Mouse (Mus musculus) macrophage (primary cell): ENCODE data around the gene Vamp2. TPM values are rescaled to one million over a fixed set of nuclear protein-coding genes. Genes with fewer than 3 reads are reported as not detected.

Experiments
- H3K27ac ChIP-seq: fragments of 350-480 bp; formaldehyde crosslinking; 2 replicates; pipeline ENCODE4 v1.9.0; 2021
- H3K36me3 ChIP-seq: fragments of 350-480 bp; formaldehyde crosslinking; 2 replicates; pipeline ENCODE4 v1.9.0; 2021; ENCODE audit errors: inconsistent target
- H3K4me3 ChIP-seq: fragments of 350-480 bp; formaldehyde crosslinking; 2 replicates; pipeline ENCODE4 v1.9.0; 2021; ENCODE audit errors: inconsistent target
- H3K79me2 ChIP-seq: fragments of 350-480 bp; formaldehyde crosslinking; 2 replicates; pipeline ENCODE4 v1.9.0; 2021; ENCODE audit errors: inconsistent target
- WGBS: methylation state at CpG from one replicate; pipeline ENCODE4 v1.1.7; 2026; ENCODE audit warnings: inconsistent platforms; ENCODE audit not compliant: missing documents; 5-methylcytosine and 5-hydroxymethylcytosine counted together
- polyA plus RNA-seq: library from polyadenylated mRNA; stranded (reverse); fragments of 250-400 nt; gene quantifications from 3 replicates; pipeline ENCODE4 v1.2.4, GENCODE M21; 2018; ENCODE audit warnings: inconsistent platforms

The Vamp2 gene
- polyA plus RNA-seq, 1 experiment from 2014 or later: 47.7 TPM

DNA sequence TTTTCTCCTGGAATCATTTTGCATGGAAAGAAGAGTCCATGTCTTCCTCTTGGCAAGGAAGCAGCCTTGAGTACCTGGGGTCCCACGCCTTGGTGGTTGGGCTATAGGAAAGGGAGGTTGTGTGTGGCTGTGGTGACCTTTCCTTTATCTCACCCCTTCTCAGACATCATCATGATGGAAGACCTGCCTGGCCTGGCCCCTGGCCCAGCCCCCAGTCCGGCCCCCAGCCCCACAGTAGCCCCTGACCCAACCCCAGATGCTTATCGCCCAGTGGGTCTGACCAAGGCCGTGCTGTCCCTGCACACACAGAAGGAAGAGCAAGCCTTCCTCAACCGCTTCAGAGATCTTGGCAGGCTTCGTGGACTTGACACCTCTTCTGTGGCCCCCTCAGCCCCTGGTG lies 16.9 kb downstream of the Vamp2 start:
- Histone ChIP-seq H3K4me3 (no peak overlapping the region), H3K27ac (no peak overlapping the region), H3K36me3 (peaks cover 85% of the 10 kb centered on the region), H3K79me2 (peaks cover 11% of the 10 kb centered on the region)
- 95% methylated on average over 4 of the region's 6 CpGs for whole genome bisulfite sequencing

DNA sequence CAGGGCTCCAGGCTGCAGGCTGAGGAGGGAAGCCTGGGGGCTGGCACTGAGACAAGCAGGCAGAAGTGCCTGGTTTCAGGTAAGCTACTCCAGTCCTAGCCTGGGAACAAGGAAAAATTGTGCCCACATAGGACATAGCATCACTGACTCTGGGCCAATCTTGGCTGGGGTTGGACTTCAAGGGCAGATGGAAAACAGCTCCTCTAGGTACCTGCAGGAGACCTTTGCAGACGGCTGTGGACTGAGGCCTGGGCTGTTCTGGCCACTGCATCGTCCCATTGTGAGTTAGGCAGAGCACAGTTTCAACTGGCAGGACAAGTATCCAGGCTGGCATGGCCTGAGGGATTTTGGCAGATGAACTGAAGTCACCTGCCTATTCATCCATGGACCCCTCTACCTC lies 17.5 kb downstream of the Vamp2 start:
- Histone ChIP-seq H3K4me3 (no peak overlapping the region), H3K79me2 (peaks cover 5% of the 10 kb centered on the region), H3K27ac (no peak overlapping the region), H3K36me3 (peaks cover 85% of the 10 kb centered on the region)
- WGBS: 95% methylated on average over 2 of the region's 2 CpGs

DNA sequence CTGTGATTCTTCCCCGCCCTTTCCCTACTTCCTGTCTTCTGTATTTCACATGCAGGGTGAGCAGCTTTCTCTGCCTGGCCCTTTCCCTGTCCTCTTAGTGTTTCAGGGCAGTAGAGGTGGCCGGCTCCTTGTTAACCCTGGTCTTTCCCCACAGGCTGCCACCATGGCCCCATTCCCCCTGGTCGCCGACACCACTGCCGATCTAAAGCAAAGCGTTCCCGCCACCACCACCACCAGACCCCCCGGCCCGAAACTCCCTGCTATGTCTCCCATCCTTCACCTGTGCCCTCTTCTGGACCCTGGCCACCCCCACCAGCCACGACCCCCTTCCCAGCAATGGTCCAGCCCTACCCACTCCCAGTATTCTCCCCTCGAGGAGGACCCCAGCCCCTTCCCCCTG lies 18.0 kb downstream of the Vamp2 start:
- no peak overlapping the region for H3K27ac ChIP-seq
- 96% methylated on average over 11 of the region's 11 CpGs for WGBS
- no peaks in the 10 kb centered on the region; the same call in 1 of the 2 replicates for H3K79me2 ChIP-seq
- H3K4me3 ChIP-seq: no peak overlapping the region
- H3K36me3 ChIP-seq: peaks cover 80% of the 10 kb centered on the region

DNA sequence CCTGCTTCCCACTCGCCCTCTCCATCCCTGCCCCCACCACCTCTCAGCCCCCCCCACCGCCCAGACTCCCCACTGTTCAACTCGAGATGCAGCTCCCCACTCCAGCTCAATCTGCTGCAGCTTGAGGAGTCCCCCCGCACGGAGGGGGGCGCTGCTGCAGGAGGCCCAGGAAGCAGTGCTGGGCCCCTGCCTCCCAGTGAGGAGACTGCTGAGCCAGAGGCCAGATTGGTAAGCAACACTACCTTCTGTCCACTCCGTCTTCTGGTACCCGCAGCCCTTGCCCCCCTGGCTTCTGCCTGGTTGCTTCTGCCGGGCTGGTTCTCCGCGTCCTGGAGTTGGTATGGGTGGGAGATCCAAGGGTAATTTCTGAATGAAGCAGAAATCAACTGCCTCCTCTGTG lies 18.6 kb downstream of the Vamp2 start:
- no peaks in the 10 kb centered on the region; the same call in 1 of the 2 replicates for H3K79me2 ChIP-seq
- H3K27ac ChIP-seq: no peak overlapping the region
- H3K4me3 ChIP-seq: no peak overlapping the region
- peaks cover 77% of the 10 kb centered on the region for H3K36me3 ChIP-seq
- 94% methylated on average over 10 of the region's 11 CpGs for WGBS

DNA sequence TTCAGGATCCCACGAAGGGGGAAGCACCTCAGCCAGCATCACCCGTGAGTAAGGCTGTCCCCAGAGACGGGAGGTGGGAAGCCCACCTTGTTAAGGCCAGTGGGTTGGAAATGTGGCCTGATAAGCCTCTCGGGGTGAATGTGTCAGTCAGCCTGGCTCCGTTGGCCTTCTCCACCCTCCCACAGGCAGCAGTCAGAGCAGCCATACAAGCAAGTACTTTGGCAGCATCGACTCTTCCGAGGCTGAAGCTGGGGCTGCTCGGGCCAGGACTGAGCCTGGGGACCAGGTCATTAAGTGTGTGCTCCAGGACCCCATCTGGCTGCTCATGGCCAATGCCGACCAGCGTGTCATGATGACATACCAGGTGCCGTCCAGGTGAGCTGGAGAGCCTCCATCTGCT lies 19.4 kb downstream of the Vamp2 start:
- H3K27ac ChIP-seq: no peak overlapping the region
- WGBS: 96% methylated on average over 11 of the region's 11 CpGs
- H3K79me2 ChIP-seq: no peaks in the 10 kb centered on the region; the same call in 1 of the 2 replicates
- peaks cover 69% of the 10 kb centered on the region for H3K36me3 ChIP-seq
- H3K4me3 ChIP-seq: no peak overlapping the region

DNA sequence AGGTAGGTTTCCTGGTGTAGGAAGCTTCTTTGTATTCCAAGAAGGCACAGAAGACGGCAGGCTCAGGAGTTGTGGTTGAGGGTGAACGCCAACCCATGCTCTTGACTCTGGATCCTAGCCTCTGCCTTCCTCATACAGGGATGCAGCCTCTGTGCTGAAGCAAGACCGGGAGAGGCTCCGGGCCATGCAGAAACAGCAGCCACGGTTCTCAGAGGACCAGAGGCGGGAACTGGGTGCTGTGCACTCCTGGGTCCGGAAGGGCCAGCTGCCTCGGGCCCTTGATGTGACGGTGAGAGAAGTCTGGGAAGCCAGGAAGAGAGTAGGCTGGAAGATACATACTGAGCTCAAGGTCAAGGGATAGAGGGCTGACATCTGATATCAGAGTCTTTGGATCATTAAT lies 19.9 kb downstream of the Vamp2 start:
- 97% methylated on average over 9 of the region's 9 CpGs for WGBS
- Histone ChIP-seq H3K36me3 (peaks cover 63% of the 10 kb centered on the region), H3K27ac (no peak overlapping the region), H3K4me3 (no peak overlapping the region), H3K79me2 (no peaks in the 10 kb centered on the region; the same call in 1 of the 2 replicates)

DNA sequence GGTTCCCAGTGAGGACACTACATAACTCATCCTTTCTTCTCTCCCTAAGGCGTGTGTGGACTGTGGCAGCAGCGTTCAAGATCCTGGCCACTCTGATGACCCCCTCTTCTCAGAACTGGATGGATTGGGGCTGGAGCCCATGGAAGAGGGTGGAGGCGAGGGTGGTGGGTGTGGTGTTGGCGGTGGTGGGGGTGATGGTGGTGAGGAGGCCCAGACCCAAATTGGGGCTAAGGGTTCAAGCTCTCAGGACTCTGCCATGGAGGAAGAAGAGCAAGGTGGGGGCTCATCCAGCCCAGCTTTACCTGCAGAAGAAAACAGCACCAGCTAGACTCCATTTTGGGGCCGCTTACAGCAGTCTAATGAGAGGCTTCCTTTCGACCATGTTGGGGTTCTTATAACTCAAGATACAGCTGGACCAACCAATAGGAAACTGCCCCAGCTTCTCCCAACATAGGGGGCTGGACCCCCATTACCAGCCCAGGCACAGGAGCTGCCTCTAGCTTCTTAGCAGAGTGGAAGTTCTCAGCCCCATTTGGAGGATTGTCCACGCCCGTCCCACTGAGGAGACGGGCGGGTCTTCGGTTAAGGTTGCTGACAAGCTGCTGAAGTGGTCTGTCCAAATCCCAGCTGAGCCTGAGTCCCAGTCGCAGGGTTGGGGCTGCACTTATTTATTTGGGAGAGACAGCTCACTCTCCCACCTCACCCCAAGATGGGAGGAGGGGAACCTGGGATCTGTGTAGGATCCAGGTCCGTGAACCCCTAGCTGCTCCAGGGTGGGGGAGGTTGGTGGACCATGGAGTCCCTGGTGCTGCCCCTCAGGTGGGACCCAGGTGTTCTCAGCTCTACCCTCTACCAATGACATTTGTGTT lies 21.0 kb downstream of the Vamp2 start:
- WGBS: 95% methylated on average over 13 of the region's 13 CpGs
- H3K79me2 ChIP-seq: no peaks in the 10 kb centered on the region
- peaks cover 53% of the 10 kb centered on the region for H3K36me3 ChIP-seq
- H3K4me3 ChIP-seq: no peak overlapping the region
- no peak overlapping the region for H3K27ac ChIP-seq

DNA sequence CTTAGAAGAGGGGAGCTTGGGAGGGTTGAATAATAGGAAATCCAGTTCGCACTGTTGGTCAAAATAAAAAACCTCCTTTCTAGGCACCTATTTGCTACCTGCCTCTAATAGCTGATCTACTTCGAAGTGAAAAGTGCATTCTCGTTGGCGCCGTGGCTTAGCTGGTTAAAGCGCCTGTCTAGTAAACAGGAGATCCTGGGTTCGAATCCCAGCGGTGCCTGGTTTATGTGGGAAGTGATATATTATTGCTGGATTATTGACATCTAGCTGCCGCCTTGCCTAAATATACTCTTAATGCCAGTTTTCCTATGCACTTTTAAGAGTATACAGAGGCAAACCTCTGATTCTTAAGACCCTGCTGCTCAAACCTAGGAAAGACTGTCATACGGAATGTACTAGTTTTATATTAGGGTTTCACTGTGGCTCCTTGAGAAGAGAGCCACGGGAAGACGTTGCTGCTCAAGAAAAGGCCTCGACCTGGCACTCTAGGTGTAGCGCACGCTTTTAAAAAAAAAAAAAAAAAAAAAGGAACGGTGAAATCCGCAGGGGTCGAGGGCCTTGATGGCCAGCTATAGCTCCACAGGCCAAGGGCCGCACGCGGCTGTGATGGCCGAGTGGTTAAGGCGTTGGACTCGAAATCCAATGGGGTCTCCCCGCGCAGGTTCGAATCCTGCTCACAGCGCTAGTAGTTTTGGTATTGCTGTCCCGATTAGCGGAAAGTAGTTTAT lies 22.2 kb downstream of the Vamp2 start:
- Histone ChIP-seq H3K36me3 (peaks cover 41% of the 10 kb centered on the region), H3K27ac (no peak overlapping the region), H3K79me2 (no peaks in the 10 kb centered on the region), H3K4me3 (peak overlapping the region; percentile 22)
- 4% methylated on average over 30 of the region's 30 CpGs for WGBS

DNA sequence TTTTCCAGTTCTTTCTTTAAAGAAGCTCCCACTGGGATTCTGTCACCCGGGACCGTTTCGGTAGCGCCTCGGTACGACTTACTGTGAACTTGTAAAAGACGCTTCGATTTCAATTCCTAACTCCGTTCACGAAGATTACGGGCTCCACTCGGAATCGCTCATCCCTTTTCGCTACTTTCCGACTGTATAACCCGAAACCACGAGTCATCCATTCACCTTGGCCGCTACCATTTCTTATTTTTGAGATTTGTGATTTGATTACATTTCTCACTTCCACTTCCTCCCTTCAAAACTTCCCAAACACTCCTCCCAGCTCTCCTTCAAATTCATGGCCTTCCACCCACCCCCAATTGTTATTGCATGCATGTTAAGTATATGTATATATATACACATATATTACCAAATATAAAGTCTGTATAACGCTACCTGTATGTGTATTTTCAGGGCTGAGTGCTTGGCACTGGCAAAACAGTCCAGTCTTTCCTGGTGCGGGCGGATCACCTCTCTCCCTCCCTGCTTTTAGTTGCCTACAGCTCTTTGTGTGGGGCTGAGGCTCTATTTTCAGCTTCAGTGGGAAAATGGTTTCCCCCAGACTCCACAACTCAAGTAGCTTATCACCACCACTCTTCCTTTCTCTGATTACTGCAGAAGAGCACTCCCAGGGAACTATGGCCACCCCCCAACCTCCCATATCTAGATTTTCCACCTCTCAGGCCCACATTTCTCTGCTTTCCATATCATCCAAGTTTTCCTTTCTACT lies 22.9 kb downstream of the Vamp2 start:
- 21% methylated on average over 21 of the region's 21 CpGs for WGBS
- Histone ChIP-seq H3K27ac (no peak overlapping the region), H3K79me2 (no peaks in the 10 kb centered on the region), H3K36me3 (peaks cover 33% of the 10 kb centered on the region; the same call in 1 of the 2 replicates), H3K4me3 (peak overlapping the region; percentile 22)

DNA sequence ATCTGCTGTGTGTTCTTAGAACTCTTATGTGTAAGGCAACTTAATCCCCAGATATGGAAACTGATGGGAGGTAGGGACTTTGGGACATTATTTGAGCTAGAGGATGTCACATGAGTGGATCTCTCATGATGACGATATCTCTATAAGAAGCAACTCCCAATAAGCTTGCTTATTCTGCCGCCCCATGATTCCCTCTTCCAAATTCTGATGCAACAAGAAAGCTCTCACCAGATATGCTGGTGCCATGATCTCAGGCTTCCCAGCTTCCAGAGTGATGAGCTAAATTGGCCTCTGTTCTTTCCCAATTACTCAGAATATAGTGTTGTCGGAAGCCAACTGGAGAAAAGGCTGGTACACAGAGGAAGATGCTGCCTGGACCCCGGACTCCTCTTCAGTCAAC lies 23.6 kb downstream of the Vamp2 start:
- 85% methylated on average over 4 of the region's 4 CpGs for WGBS
- Histone ChIP-seq H3K27ac (no peak overlapping the region), H3K36me3 (peaks cover 28% of the 10 kb centered on the region; the same call in 1 of the 2 replicates), H3K79me2 (no peaks in the 10 kb centered on the region), H3K4me3 (no peak overlapping the region)

DNA sequence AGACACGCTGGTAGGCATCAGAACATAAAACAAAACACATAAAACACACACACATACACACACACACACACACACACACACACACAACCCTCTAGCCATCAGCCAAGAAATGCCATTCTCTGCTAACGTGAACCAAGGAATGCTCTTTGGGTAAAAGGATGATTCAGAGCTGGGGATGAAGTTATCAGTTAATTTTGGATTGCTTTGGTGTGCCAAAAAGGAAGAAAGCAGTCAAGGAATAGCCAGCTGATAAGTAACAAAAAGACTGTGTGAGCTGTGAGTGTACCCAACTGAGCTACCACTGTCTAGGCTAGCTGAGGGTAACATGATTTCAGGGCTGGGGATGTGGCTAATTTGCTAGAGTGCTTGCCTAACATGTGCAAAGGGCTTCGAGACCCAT lies 25.7 kb downstream of the Vamp2 start:
- Histone ChIP-seq H3K4me3 (no peak overlapping the region), H3K36me3 (peaks cover 7% of the 10 kb centered on the region; the same call in 1 of the 2 replicates), H3K27ac (no peak overlapping the region), H3K79me2 (no peaks in the 10 kb centered on the region)
- WGBS: 84% methylated on average over 3 of the region's 3 CpGs

DNA sequence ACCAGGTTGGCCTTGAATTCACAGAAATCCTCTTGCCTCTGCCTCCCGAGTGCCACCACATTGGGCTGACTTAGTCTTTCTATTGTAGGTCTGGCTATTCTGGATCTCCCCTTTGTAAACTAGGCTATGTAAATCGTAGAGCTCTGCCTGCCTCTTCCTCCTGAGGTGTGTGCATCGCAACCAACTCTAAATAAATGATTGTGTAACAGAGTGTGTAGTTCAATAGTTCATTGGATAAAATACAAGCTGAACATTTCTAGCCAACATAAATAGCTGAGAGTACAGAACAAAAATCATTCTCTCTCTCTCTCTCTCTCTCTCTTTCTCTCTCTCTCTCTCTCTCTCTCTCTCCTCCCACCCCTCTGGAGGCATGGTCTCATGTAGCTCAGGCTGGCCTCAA lies 26.3 kb downstream of the Vamp2 start:
- Histone ChIP-seq H3K36me3 (peaks cover under 1% of the 10 kb centered on the region; the same call in 1 of the 2 replicates), H3K27ac (no peak overlapping the region), H3K4me3 (no peak overlapping the region), H3K79me2 (no peaks in the 10 kb centered on the region)
- 90% methylated on average over 3 of the region's 3 CpGs for WGBS

DNA sequence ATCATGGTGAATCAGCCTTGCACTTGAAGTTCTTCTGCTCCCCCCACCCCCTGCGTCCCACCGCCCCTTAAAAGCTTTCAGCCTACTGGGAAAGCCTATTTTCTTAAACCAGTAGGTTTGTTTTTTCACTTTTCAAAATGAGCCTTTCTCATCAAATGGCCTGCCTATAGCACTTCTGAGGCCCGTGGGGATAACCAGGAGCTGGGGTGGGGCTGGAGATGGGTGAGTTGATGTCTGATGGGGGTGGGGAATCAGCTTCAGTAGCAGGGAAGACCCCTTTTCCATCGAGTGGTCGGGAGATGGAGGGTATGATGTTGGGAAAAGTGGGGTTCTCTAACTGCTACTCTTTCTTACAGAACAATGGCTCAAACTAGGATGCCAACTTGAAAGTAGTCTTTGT lies 28.6 kb downstream of the Vamp2 start:
- H3K36me3 ChIP-seq: no peaks in the 10 kb centered on the region
- H3K4me3 ChIP-seq: no peak overlapping the region
- no peak overlapping the region for H3K27ac ChIP-seq
- WGBS: 71% methylated on average over 5 of the region's 5 CpGs
- H3K79me2 ChIP-seq: no peaks in the 10 kb centered on the region
